Mouse (Mus musculus): ENCODE data around the gene Supt6.
A peak's percentile ranks its signal among the peaks of the same experiment; 100 is the strongest.

Supt6 gene

DNA sequence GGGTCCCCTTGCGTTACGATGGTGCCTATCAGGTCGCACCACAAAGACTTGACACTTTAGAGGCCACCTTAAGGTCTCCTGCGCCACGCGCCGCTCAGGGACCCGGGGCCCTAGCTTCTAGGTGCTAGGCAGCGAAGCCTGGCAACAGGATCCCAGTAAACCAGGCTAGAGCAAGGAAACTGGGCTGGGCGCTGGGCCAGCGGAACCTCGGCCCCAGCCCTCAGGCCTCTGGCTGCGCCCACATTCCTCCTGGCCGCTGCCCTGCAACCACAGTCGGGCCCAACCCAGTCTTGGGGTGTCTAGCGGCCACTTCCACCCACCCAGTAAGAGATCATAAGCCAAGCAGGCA is 80.1 kb downstream of the Supt6 start:
- peak; percentile 73 for DNase-seq (ENCODE audit: low spot score)

DNA sequence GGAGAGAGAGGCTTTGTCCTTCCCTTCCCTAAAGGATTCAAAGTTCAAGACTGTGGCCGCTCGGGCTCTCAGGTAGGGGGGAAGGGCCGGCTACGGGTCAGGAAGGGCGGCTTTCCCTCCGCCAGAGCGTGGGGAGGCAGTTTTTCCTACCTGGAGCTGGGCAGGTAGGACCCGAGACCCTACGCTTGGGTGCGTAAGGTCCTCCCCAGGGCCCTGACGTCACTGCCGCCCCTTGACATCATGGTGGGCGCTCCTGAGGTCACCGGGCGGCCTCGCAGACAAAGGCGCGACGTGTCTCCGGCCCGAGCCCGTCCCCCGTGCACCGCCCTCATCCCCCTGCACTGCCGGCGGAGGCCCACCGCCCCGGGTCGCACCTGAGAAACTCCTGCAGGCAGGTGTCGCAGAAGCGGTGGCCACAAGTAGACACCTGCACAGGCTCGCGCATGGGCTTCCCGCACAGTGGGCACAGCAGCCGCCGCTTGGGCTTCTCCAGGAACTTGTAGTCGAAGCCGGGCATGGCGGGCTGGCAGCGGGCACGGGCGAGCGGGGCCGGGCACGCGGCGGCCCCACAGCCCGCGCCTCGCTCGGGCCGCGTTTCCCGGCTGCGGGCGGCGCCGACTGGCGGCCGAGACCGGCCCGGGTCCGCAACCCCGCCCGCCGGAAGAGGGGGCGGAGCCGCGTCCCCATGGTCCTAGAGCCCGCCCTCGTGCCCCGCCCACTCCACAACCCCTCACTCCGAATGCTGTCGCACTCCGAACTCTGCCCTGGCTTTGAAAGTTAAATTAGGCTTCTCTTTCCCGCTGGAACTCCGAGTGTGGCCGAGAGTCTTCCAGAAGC is 80.6 kb downstream of the Supt6 start, which contains the start of gene Traf4:
TSS of gene Traf4 (minus strand) at position 666 of the 837 bp plus-strand sequence.
- DNase-seq (ENCODE audit: low spot score), result peak; percentile 95

DNA sequence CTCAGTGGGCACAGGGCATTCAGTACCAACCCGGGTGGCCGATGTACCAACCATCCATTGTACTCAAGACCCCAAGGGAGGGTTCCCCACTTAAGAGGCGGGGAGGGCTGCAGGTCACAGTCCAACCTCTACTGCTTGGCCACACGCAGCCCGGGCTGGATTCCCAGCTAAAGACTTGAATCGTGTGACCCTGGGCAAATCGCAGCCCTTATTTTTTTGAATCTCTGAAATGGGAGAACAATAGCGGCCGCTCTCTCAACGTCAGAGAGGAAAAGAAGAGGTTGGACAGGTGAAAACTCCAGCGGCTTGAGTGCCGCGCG is 81.2 kb downstream of the Supt6 start:
- DNase-seq (ENCODE audit: low spot score), result no peak

DNA sequence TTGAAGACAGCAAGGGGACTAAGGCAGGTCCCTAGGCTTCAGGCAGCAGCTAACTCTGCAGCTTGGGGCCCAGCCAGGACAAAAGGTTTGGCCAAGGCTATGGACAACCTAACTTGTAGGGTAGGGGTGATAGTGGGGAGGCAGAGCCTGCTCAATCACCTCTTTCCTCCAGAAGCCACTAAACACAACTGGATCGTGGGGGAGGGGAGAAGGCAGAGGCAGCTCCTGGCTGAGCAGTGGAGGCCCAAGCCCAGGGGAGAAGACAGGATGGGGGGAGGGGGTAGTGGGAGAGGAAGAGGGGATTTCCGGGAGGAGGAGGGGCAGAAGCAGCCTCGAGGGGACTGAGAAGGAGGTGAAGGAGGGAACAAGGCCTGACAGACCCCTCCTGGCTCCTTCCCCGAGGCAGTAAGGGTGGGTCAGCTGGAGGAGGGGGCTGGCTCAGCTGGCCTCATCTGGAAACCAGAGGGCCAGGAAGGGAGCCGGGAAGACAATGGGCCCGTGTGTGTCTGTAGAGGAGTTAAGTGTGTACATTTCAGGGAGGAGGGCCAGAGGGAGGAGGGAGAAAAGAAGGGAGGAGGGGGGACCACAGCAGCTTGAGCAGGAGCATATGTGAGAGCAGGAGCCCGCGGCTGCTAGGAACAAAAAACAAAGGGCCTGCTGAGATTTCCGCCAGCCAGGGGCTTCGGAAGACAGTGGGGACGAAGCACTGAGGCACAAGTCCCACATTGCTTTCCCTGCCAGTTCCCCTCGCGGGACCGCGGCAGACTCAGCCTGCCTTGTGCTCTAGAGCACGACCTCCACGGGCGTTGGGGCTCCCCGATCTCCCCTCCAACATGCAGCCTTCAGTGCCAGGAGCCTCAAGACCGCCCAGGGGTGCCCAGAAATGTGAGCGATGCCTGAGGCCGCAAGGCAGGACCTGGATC is 81.8 kb downstream of the Supt6 start:
- peak; percentile 81 for DNase-seq (ENCODE audit: low spot score)

DNA sequence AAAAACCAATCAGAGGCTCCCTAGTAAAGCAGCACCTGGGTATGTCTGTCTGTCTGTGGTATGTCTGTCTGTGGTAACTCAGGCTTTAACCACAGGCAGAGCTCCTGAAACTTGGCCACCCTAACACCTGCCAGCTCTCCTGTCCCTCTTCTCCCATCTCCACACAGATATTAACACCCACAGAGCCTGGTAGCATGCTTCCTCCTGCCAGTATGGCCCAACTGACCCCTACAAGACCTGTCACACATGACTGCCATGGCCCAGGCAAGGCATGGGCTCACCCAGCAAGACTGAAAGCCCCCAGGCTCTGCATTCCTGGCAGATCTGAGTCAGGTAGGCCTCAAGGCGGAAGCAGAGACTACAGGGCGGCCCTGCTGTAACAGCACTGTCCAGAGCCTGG is 82.7 kb downstream of the Supt6 start:
- no peak for DNase-seq (ENCODE audit: low spot score)

GRCm38 (mm10) chr11:78162504-78162903 is 83.3 kb downstream of the Supt6 start:
- no peak for DNase-seq (ENCODE audit: low spot score)

DNA sequence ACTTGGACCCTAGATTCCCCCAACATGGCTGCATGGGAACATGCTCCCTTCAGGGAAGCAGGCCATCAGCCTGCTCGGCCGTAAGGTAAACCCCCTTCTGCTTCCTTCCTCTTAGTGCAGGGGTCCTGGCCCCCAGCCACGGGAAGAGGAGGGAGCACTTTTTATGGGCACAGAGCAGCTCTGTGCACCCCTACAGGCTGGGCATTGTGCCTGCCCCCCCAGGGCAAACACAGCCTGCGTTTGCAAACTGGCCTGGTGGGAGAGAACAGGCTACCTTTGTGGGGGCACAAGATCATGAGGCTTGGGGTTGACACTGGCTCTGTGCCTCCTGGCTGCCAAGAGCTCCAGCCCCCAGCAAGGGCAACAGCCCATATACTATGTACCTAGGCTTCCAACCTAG is 83.8 kb downstream of the Supt6 start:
- DNase-seq (ENCODE audit: low spot score), result no peak

DNA sequence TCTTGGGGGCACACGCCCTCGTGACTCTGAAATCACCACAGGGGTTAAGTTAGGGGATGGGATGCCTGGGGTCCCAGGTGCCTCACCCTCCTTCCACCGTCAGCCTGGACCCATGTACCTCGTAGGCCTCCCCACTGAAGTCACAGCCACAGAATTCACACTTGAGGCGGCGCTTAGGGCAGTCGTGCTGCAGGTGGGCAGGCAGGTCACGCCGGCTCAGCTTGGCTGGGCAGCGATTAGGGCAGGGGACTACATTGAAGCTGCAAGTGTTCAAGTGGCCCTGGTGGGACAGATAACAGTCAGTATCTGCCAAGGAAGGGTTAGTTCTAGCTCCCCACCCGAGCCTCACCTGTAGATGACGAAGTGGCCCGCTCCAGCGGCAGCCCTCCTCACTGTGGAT is 84.6 kb downstream of the Supt6 start:
- DNase-seq (ENCODE audit: low spot score), result no peak

- no peak for DNase-seq (ENCODE audit: low spot score)
Measured at GRCm38 (mm10) chr11:78160675-78161074, 85.1 kb downstream of the Supt6 start.

- DNase-seq (ENCODE audit: low spot score), result no peak
Measured at GRCm38 (mm10) chr11:78160171-78160570, 85.6 kb downstream of the Supt6 start.

DNA sequence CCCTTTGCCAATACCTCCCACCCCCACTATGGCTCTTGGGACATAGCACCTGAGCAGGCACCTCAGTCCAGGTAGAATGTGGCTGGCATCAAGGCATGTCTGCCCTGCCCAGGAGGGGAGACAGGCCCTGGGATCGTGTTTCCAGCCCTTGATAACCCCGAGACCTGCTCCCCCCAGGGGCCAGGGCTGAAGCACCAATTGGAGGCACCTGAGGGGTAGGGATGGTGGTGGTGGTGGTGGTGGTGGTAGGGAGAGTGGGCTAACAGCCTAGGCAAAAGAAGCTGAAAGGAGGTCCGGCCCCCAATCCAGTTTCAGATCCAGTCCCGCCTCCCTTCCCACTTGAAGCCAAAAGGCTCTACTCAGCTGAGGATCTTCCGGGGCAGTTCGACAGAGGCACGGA is 86.2 kb downstream of the Supt6 start:
- DNase-seq (ENCODE audit: low spot score), result peak; percentile 46

GRCm38 (mm10) chr11:78159096-78159495 is 86.7 kb downstream of the Supt6 start:
- peak; percentile 79 for DNase-seq (ENCODE audit: low spot score)
